Mouse (Mus musculus): Measurements from ENCODE around the gene Utp20. TPM values are rescaled to one million over a fixed set of nuclear protein-coding genes. Genes with fewer than 3 reads are reported as not detected.
"Not testable (repeated sequence)": the region's sequence is repeated elsewhere in the genome, so short reads cannot be mapped to it uniquely, and the experiment has no call there.

Gene Utp20
- polyA plus RNA-seq, 1 experiment from 2014 or later = 26.3 TPM

DNA sequence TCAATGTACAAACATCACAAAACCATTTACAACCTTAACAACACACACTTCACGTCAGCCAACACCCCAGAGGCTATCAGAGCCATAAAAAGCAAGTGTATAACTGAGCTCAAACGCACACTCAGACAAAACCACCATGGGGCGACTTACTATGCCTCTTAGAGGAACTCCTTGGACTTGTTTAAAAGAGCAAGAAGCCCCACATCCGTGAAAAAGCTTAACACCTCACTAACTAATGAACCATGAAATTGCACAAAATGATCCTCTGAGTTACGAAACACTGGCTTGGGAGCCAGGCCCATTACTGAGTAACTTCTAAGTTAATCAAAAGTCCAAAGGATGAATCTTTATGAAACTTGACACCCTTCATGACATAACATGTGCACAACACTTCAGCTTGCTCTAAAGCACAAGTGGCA is 42.1 kb downstream of the Utp20 start:
- in situ Hi-C loops (cut with MboI; ENCODE audit: low pct_unique_long_range_greater_than_20kb) = no loop called here
- no peaks in the 10 kb centered on the region for H3K27me3 ChIP-seq
- ATAC-seq (peak; percentile 65), DNase-seq (ENCODE audit: low read depth, low spot score) (peak; percentile 54)
- TF ChIP-seq CTCF (IDR thresholded peaks at IDR 0.05) = no peak
- ChIA-PET POLR2A (no interaction called here), CTCF (interaction anchor here (1.0 kb wide), 1 partner anchor 18 kb away, joined by 4 read pairs; no protein-coding TSS in a partner anchor)

DNA sequence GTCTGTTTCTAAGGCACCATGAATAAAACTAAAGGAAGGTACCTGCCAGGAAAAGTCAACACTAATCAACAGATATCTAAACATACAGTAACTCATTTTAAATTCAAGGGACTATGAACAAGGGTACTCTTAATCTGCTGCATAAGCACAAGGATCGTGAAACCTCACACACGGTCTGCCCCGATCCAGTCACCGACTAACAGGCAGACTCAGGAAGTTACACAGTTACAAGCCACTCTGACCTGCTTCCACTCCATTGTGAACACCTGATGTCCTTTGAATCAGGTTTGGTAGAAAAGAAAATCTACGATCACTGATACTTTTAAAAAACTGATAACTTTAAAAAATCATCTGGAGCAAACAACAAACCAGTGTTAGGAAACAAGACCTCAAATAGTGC is 42.7 kb downstream of the Utp20 start:
- ATAC-seq = no peak
- POLR2A ChIA-PET = no interaction called here
- in situ Hi-C loops (cut with MboI; ENCODE audit: low pct_unique_long_range_greater_than_20kb) = no loop called here

DNA sequence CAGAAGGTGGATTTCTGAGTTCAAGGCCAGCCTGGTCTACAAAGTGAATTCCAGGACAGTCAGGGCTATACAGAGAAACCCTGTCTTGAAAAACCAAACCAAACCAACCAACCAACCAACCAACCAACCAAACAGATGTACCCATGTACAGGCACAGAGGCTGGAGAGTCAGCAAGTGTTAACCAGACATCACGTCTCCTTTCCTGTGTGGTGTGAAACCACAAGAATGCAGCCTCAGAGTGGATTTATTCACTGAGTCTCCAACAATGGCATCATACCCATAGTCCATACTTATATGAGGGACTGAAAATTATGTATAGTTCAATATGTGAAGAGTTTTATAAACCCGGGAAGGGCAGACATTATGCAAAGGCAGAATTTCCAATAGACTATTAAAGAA is 43.5 kb downstream of the Utp20 start:
- CTCF ChIA-PET; POLR2A ChIA-PET; in situ Hi-C loops (cut with MboI; ENCODE audit: low pct_unique_long_range_greater_than_20kb); DNase-seq (ENCODE audit: low read depth, low spot score); H3K27me3 ChIP-seq: not testable (repeated sequence)
- peak; percentile 73 for ATAC-seq

More for the DNA sequence above, 42.7 kb downstream of the Utp20 start:
- DNase-seq (ENCODE audit: low read depth, low spot score) = no peak
- H3K27me3 ChIP-seq = no peaks in the 10 kb centered on the region
- CTCF ChIA-PET = interaction anchor here (1.0 kb wide), 1 partner anchor 19 kb away, joined by 4 read pairs; no protein-coding TSS in a partner anchor
- no peak for TF ChIP-seq CTCF (IDR thresholded peaks at IDR 0.05)

DNA sequence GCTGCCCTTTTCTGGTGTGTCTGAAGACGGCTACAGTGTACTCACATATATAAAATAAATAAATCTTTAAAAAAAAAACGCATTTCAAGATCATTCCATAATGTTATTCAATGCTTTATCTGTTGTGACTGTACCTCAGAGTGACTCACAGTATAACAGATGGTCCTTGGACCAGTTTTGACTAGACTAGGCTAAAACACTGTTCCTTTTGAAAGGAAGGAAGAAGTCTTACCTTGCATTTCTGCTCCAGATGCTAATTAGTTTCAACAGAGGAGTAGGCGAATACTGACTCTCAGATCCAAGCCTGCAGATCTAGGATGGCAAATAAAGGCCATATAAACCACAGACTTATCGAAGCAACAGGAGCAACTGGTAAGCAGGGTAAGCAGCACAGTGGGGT is 45.9 kb downstream of the Utp20 start:
- CTCF ChIA-PET = no interaction called here
- in situ Hi-C loops (cut with MboI; ENCODE audit: low pct_unique_long_range_greater_than_20kb) = no loop called here
- TF ChIP-seq CTCF (IDR thresholded peaks at IDR 0.05) = no peak

DNA sequence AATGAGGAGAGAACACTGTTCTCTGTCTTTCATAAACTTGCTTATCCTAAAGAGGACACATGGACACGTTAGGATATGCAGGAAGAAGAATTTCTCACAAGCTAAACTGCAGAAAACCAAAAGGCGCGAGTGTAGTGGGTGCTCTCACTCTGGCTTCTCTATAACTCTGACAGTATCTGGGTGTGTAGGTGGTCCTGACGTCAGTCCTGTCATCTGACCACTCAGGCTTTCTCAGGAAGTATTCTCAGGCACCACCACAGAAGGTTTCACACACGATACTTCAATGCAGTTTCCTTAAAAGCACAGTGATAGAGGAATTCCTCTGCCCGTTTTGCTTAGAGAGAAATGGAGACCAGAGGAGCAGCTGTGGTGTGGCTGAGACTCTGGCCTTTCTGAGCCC is 50.4 kb downstream of the Utp20 start:
- DNase-seq (ENCODE audit: low read depth, low spot score) (no peak), ATAC-seq (no peak)
- no peak for TF ChIP-seq CTCF (IDR thresholded peaks at IDR 0.05)
- ChIA-PET POLR2A (no interaction called here), CTCF (no interaction called here)
- H3K27me3 ChIP-seq = no peaks in the 10 kb centered on the region
- in situ Hi-C loops (cut with MboI; ENCODE audit: low pct_unique_long_range_greater_than_20kb) = no loop called here

More for the DNA sequence above, 45.9 kb downstream of the Utp20 start:
- ATAC-seq (no peak), DNase-seq (ENCODE audit: low read depth, low spot score) (no peak)
- POLR2A ChIA-PET = no interaction called here
- no peaks in the 10 kb centered on the region for H3K27me3 ChIP-seq

DNA sequence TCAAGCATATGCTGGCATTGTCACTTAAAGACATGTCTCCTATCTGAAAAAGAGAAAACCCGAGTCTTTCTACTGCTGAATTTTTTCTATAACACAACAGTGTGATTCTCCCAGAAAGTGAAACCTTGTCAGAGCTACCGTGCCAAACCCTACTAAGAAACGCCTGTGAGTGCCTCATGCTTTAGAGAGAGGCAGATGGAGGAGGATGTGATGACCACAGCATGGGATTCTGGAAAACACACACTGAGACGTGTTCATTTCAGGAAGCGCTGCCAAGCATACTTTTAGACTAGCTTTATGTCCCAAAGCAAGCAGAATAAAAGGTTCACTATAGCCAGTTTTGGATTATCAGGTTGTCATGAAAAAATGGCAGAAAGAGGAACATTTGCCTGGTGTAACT is 53.6 kb downstream of the Utp20 start:
- CTCF ChIA-PET; H3K27me3 ChIP-seq; POLR2A ChIA-PET; DNase-seq (ENCODE audit: low read depth, low spot score); in situ Hi-C loops (cut with MboI; ENCODE audit: low pct_unique_long_range_greater_than_20kb); ATAC-seq: not testable (repeated sequence)

DNA sequence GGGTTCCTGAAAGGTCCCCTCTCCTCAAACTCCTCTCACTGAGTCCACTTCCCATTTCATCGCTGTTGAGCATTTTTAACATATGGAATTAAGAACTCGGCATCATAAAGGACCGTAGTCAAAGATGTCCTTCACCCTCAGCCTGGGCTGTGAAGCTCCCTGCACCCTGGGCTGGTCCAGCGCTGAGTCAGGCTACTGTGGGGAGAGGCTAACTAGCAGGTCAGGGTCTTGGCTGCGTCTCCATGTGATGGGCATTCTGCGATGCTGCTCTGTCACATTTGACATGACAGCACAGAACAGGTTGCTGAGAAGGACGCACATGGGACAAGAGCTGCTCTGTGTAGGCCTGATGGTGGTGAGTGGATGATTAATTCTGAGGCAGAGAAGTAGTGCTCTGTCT is 56.9 kb downstream of the Utp20 start:
- CTCF ChIA-PET = no interaction called here
- DNase-seq (ENCODE audit: low read depth, low spot score) = no peak
- H3K27me3 ChIP-seq = no peaks in the 10 kb centered on the region
- no peak for TF ChIP-seq CTCF (IDR thresholded peaks at IDR 0.05)
- ATAC-seq = no peak
- POLR2A ChIA-PET = no interaction called here
- in situ Hi-C loops (cut with MboI; ENCODE audit: low pct_unique_long_range_greater_than_20kb) = no loop called here

DNA sequence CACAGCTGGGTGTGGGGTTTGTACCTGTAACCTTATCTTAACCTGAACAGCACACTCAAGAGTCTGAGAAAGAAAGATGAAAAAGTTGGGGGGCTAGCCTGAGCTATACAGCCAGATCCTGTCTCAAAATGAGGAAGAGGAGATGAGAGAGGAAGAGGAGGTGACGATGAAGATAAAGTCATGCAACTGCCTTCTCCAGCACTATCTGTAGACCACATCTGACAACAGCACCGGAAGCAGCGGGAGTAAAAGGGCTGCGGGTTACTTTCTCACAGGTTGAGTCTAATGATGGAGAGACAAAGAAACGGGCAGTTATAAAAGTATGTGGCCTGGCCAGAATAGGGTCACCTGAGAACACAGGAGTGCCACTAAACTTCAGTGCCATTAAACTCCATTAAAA is 57.6 kb downstream of the Utp20 start:
- TF ChIP-seq CTCF (IDR thresholded peaks at IDR 0.05) = no peak
- H3K27me3 ChIP-seq = no peaks in the 10 kb centered on the region
- no peak for ATAC-seq
- no peak for DNase-seq (ENCODE audit: low read depth, low spot score)
- POLR2A ChIA-PET = no interaction called here
- CTCF ChIA-PET = no interaction called here
- in situ Hi-C loops (cut with MboI; ENCODE audit: low pct_unique_long_range_greater_than_20kb) = no loop called here

DNA sequence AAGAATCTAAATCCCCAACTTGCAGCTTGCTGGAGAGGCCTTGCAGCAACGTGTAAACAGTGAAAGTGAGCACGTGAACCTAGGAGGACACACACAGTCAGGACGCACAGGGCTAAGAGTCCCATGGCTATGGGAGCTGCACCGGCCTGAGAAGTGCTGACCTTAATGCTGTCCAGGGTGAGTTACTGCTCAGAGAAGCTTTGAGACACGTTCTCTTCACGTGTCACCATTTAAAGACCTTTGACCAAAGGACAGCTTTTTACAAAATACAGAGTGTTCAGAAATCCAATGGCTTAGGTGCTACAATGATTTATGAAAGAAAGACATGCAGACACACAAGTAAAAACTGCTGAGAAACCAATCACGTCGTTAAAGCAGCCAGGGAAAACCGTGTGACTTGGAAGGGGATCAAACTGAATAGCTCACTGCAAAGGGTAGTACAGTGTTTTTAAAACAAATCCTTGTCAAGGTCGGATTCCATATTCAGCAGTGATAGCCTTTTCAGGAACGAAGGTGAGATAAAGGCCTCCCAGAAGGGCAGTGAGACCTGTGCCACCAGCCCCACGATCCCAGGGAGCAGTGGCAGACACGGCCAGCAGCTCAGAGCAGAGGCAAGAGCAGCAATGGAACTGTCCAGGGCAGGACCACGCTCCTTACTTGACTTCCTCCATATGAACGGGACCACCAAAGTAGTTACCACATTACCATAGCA is 61.0 kb downstream of the Utp20 start:
- ATAC-seq = no peak
- POLR2A ChIA-PET = no interaction called here
- in situ Hi-C loops (cut with MboI; ENCODE audit: low pct_unique_long_range_greater_than_20kb) = no loop called here
- CTCF ChIA-PET = no interaction called here
- no peak for DNase-seq (ENCODE audit: low read depth, low spot score)
- H3K27me3 ChIP-seq = no peaks in the 10 kb centered on the region
- no peak for TF ChIP-seq CTCF (IDR thresholded peaks at IDR 0.05)

DNA sequence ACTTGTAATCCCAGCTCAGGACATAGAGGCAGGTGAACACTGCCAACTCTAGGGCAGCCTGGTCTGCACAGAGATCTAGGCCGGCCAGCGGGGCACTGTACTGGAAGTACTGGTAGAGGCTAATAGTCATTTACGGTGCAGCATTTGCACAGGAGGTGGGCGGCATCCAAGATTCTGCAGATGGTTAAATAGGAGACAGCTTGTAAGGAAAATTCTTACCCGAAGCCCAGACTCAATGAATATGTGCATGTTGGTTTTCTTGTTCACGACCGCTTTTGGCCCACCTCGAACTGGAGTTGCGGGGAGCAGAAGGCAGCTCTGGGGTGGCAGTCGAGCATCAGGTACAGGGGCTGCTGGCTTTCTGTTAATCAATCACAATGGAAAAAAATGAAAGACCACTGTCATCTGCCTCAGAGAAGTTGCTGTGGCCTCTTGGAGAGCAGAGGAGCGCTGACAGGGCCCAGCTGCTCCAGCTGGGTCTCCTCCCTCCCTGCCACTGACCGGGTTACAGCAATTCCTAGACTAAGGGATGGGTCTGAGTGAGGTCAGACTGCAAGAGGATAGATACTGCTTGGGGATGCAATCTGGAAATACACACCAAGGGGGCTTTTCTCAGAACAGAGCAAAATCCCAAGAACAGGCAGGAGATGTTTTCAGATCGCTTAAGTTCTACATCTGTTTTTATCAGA is 64.9 kb downstream of the Utp20 start:
- TF ChIP-seq CTCF (IDR thresholded peaks at IDR 0.05) = no peak
- ATAC-seq (no peak), DNase-seq (ENCODE audit: low read depth, low spot score) (no peak)
- ChIA-PET POLR2A (no interaction called here), CTCF (no interaction called here)
- in situ Hi-C loops (cut with MboI; ENCODE audit: low pct_unique_long_range_greater_than_20kb) = no loop called here
- no peaks in the 10 kb centered on the region for H3K27me3 ChIP-seq

DNA sequence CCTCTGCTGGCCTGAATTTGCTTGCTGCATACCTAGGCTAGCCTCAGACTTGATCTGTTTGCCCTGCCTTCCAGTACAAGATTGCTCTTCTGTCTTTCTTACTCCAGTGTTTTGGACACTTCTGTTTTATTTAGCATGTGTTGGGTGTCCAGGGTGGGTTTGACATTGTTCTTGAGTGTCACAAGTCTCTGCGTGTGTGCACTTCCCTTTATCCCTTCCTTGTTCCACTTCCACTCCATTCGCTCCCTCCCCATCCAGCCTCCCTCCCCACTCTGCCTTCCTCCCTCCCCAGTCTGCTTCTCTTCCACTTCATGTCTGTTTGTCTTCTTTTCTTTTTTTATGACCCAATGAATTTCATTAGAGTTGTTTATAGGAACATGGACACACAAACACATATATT is 85.2 kb downstream of the Utp20 start:
- ChIA-PET POLR2A (no interaction called here), CTCF (no interaction called here)
- in situ Hi-C loops (cut with MboI; ENCODE audit: low pct_unique_long_range_greater_than_20kb) = no loop called here
- DNase-seq (ENCODE audit: low read depth, low spot score) (no peak), ATAC-seq (no peak)
- no peak for TF ChIP-seq CTCF (IDR thresholded peaks at IDR 0.05)
- no peaks in the 10 kb centered on the region for H3K27me3 ChIP-seq

DNA sequence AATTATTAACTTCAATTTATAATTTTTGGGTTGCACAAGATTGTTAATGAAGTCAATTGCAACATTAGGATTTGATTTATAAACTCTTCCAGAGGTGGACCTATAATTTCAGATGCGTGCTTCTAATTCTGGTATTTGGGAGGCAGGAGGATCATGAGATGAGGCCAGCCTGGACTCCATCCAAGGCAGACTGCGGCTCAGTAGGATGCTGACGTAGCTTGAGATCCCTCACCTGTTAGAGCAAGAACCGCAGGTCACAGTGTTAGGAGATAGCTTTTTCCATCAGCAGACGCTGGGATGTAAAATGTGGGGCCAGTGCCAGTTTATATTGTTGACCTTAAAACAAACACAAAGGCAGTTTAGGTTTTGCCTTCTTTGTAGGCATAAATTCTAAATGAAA is 85.8 kb downstream of the Utp20 start:
- CTCF ChIA-PET = no interaction called here
- no peak for ATAC-seq

More for the DNA sequence above, 85.8 kb downstream of the Utp20 start:
- no peak for DNase-seq (ENCODE audit: low read depth, low spot score)
- in situ Hi-C loops (cut with MboI; ENCODE audit: low pct_unique_long_range_greater_than_20kb) = no loop called here
- TF ChIP-seq CTCF (IDR thresholded peaks at IDR 0.05) = no peak
- no peaks in the 10 kb centered on the region for H3K27me3 ChIP-seq
- POLR2A ChIA-PET = no interaction called here

Measured in Patski (cell line).